Mouse (Mus musculus): ENCODE results near the gene Kcnma1.
A peak's percentile ranks its signal among the peaks of the same experiment; 100 is the strongest.

The Kcnma1 gene

GRCm38 (mm10) chr14:24014391-24014790 lies at the start of gene Kcnma1:
Gene Kcnma1, minus strand, starts transcription at chr14:24014491.
- DNase-seq: no peak

- DNase-seq: peak in 1 of 2 experiments; percentile 15
Observed at GRCm38 (mm10) chr14:24059747-24060146, 45.5 kb upstream of the Kcnma1 start.

- no peak for DNase-seq
Observed at GRCm38 (mm10) chr14:24059287-24059686, 45.0 kb upstream of the Kcnma1 start.

- DNase-seq: no peak
Observed at GRCm38 (mm10) chr14:24051821-24052220, 37.5 kb upstream of the Kcnma1 start.

- DNase-seq: no peak
Observed at GRCm38 (mm10) chr14:24036609-24037008, 22.3 kb upstream of the Kcnma1 start.

- DNase-seq: no peak
Observed at GRCm38 (mm10) chr14:24036208-24036535, 21.9 kb upstream of the Kcnma1 start.

- no peak for DNase-seq
Observed at GRCm38 (mm10) chr14:24035486-24036207, 21.4 kb upstream of the Kcnma1 start.

- no peak for DNase-seq
Observed at GRCm38 (mm10) chr14:24032876-24033389, 18.6 kb upstream of the Kcnma1 start.

- no peak for DNase-seq
Observed at GRCm38 (mm10) chr14:24032201-24032600, 17.9 kb upstream of the Kcnma1 start.

- no peak for DNase-seq
Observed at GRCm38 (mm10) chr14:24020718-24021117, 6.4 kb upstream of the Kcnma1 start.

GRCm38 (mm10) chr14:24009978-24010377 lies 4.3 kb downstream of the Kcnma1 start:
- DNase-seq: no peak

- peak; percentile 48 to 80 for DNase-seq
Observed at GRCm38 (mm10) chr14:24008252-24008651, 6.0 kb downstream of the Kcnma1 start.

- DNase-seq: peak; percentile 28 to 29
Observed at GRCm38 (mm10) chr14:24006276-24006675, 8.0 kb downstream of the Kcnma1 start.

GRCm38 (mm10) chr14:24004471-24005271 lies 9.6 kb downstream of the Kcnma1 start:
- DNase-seq: peak in 1 of 2 experiments; percentile 18

- no peak for DNase-seq
Observed at GRCm38 (mm10) chr14:24003450-24004381, 10.6 kb downstream of the Kcnma1 start.

- no peak for DNase-seq
Observed at GRCm38 (mm10) chr14:24002647-24003046, 11.6 kb downstream of the Kcnma1 start.

- DNase-seq: no peak
Observed at GRCm38 (mm10) chr14:23997912-23998311, 16.4 kb downstream of the Kcnma1 start.

- no peak for DNase-seq
Observed at GRCm38 (mm10) chr14:23995831-23996230, 18.5 kb downstream of the Kcnma1 start.

GRCm38 (mm10) chr14:23990871-23991270 lies 23.4 kb downstream of the Kcnma1 start:
- DNase-seq: no peak

- DNase-seq: peak; percentile 59 to 72
Observed at GRCm38 (mm10) chr14:23989696-23990095, 24.6 kb downstream of the Kcnma1 start.

GRCm38 (mm10) chr14:23982205-23982604 lies 32.1 kb downstream of the Kcnma1 start:
- DNase-seq: no peak

- DNase-seq: no peak
Observed at GRCm38 (mm10) chr14:23974685-23975084, 39.6 kb downstream of the Kcnma1 start.

GRCm38 (mm10) chr14:23966471-23966870 lies 47.8 kb downstream of the Kcnma1 start:
- DNase-seq: no peak
